Mouse (Mus musculus): Measurements from ENCODE around the gene Zbed5.
A peak's percentile ranks its signal among the peaks of the same experiment; 100 is the strongest.
"Not testable (repeated sequence)": the region's sequence is repeated elsewhere in the genome, so short reads cannot be mapped to it uniquely, and the experiment has no call there.

Gene Zbed5

DNA sequence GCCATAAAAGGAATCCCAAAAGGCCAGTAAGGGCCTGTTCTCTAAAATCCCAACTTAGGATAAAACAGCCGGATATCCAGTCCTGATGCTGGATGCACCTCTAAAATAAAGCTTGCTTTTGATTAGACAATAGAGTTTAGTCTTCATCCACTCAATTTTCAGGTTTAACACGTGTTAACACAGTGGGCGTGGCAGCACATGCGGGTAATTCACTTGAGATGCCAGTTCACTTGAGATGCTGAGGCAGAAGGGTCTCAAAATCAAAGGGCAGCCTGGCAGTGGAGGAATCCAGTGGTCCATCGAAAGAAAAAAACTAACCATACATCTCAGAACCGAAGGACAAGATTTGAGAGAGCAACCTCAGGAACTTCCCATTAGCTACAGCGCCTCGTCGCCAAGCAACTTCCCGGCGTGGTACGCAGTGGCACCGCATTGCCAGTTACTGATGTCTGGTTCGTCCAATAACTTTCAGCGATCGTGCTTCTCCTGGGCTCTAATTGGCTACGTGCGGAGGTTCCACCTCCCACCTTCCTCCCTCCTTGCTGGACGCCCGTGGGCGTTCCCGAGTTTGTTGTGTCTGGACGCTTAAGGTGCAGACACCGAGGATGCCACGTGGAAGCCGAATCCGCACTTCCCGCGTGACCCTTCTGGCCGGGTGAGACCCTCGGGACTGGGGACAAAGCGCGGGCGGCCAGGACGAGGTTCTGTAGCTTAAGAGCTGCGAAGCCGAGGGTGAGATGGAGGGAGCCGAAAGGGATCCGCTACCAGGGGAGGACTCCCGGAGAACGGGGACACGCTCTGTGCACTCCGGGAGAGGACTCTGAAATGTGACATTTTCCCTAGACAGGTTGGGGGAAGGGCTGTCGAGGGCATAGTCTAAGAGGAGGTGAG is at the start of gene Zbed5:
Gene Zbed5 (plus strand): TSS at position 526 of the 891 bp plus-strand sequence.
- peak; percentile 96 for DNase-seq (ENCODE audit: extremely low spot score, low read depth, low spot score)

DNA sequence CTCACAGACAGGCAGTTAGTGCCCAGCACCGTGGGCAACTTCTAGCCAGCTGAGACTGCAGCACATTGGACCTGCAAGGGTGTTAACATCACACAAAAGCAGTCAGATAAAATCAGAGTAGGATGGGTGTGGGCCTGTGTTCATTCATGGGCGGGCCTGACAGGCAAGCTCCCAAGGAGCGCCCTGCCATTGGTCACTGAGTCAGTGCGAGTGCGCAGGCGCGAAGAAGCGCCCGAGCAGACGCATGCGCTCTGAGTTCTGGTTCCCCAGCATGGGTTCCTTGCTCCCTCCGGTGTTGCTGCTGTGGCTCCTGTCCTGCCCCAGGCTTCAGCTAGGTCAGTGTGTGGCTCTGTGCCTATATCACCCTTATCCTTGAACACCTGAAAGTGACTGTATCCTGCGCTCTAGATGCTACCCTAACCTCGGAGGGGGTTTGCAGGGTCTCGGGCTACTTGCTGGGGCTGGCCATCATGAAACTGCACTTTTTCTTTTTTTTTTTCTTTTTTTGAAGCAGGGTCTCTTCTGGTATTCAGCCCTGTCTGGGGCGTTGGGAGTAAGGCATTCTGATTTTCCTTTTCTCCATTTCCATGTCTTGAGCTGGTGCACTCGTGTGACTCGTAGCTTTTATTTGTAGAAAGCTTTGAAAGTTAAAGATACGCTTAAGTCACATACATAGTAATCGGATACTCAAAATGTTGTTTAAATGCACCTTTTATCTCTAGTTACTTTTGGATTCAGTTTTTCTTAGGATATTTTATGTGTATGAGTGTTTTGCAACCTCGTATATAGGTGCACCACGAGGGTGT is 48.6 kb upstream of the Zbed5 start, which contains the start of gene Sumf2:
Gene Sumf2 (plus strand): TSS at position 235 of the 806 bp plus-strand sequence.
- peak; percentile 96 for DNase-seq (ENCODE audit: extremely low spot score, low read depth, low spot score)

DNA sequence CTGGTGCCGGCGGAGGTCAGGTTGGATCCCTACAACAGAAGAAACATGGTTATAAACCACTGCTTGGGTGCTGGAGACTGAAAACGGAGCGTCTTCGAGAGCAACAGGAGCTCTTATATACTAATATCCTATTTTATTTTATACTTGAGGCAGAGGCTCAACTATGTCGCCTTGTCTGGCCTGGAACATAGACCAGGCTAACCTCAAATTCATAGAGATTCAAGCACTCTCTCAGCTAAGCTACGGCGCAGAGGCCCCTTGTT is 48.0 kb upstream of the Zbed5 start:
- DNase-seq (ENCODE audit: extremely low spot score, low read depth, low spot score): no peak

DNA sequence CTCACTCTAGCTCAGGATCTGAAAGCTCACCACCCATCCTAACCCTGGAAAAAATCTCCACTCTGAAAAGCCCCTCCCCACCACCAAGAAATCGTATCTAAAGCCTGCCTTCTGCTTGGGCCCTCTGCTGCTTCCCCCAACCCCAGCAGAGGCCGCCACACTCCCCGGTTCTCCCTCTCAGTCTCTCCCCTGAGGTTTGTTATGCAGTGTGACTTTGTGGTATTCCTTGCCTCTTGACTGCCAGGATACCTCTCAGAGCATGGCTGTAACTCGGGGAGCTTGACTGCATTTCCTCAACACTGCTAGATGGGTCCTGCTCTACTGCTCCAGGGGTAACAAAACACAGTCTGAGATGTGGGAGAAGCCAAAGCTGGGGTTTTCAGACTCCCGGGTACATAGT is 40.4 kb upstream of the Zbed5 start:
- no peak for DNase-seq (ENCODE audit: extremely low spot score, low read depth, low spot score)

DNA sequence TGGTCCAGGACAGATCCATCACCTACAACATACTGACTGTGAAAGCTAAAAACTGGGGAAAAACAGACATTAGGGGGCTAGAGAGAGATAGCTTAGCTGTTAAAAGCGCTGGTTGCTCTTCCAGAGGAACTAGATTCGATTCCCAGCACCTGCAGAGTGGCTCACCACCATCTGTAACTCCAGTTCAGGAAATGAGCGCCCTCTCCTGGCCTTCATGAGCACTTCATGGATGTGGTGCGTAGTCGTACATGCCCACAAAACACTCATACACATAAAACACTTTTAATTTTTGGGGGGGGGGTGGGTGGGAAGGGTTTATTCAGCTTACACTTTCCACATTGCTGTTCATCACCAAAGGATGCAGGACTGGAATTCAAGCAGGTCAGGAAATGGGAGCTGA is 39.1 kb upstream of the Zbed5 start:
- DNase-seq (ENCODE audit: extremely low spot score, low read depth, low spot score): no peak

DNA sequence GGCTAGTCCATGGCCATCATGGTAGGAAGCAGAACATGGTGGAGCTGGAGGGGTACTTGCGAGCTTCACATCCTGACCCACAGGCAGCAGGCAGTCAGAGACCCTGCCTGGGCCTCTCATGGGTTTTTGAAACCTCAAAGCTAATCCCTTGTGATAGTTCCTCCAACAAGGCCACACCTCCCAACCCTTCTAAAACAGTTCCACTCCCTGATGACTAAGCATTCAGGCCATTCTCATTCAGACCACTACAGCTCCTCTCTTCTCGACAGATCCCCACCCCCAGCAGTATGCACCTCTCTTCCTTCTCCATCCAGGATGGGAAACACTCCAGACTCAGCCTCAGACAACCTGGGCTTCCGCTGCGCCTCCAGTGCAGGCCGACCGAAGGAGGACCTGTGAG is 33.2 kb upstream of the Zbed5 start:
- DNase-seq (ENCODE audit: extremely low spot score, low read depth, low spot score): no peak

DNA sequence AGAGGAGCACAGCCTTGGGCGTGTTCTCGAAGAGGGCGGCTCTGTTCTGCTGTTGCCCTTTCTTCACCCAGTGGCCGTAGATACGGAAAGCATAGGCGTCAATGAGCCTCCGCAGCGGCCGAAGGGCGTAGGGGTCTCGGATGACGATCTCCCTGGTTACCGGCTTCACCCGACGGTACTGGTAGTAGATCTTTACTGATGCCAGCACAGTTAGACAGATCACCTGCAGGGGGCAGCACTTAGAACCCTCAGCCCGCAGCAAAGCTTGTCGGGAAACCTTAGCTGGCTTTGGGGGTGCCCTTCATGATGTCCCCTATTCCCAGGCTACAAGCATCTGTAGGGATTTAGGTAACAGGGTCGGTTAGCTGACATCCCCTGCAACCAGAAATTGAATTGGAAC is 31.1 kb upstream of the Zbed5 start:
- DNase-seq (ENCODE audit: extremely low spot score, low read depth, low spot score): no peak

DNA sequence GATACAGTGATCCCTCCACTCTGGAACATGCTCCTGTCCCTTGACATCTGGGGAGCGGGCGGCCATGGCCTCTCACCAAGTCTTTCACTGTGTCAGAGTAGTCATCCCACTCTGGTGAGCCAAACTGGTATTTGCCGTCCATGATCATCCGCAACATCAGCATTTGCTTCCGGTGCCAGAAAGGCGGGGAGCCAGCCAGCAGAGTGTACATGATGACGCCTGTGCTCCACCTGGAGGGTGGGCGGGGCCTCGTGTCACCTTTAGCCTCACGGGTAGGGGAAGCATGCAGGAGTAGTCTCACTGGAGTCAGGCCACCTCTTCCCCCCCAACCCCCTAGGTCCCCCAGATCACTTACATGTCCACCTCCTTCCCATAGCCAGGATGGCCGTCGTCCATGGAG is 29.7 kb upstream of the Zbed5 start:
- DNase-seq (ENCODE audit: extremely low spot score, low read depth, low spot score): no peak

DNA sequence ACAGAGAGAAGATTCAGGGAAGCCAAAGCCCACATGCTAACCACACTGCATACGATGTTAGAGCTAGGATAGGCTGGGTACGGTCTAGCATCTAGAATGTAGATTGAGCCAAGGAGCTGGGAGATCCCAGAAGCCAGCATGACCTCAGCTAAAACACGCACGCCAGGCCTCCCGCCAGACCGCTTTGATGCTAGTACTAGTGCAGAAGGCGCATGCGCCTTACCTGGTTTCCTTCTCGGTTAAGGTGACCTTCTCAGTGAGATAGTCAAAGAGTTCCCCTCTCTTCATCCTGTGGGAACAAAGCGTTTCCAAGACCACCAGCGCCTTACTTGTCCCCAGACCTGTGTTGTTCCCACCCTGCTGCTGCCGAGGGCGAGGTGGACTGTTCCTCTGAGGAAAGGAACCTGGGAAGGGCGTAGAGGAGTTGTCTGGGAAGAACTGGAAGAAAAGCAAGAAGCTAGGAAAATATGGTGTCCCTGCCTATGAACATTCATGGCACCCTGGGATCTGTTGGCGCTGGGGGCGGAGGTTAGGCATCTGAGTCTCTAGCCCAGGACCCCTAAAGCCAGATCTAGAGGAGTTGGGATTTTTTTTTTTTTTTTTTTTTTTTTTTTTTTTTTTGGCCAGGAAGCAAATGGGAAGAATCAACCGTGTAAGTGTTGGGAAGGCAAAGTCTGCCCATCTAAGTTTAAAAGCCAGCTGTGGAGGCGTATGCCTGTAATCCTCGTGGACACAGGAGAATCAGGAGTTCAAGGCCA is 26.1 kb upstream of the Zbed5 start:
- no peak for DNase-seq (ENCODE audit: extremely low spot score, low read depth, low spot score)

DNA sequence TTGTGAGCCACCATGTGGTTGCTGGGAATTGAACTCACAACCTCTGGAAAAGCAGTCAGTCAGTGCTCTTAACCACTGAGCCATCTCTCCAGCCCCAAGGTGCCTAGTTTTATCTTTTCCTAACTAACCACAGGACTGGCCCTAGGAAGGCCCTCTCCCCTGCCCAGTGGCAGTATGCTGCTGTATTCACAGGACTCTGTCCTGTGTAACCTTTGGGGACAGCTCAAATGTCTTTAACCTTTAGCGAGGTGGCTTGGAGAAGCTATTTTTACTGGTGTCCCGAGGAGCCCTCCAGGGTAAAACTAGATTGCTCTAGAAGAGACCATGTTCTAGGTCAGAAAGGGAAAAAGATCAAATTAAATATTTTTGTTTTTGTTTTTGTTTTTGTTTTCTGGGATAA is 24.3 kb upstream of the Zbed5 start:
- DNase-seq (ENCODE audit: extremely low spot score, low read depth, low spot score): no peak

DNA sequence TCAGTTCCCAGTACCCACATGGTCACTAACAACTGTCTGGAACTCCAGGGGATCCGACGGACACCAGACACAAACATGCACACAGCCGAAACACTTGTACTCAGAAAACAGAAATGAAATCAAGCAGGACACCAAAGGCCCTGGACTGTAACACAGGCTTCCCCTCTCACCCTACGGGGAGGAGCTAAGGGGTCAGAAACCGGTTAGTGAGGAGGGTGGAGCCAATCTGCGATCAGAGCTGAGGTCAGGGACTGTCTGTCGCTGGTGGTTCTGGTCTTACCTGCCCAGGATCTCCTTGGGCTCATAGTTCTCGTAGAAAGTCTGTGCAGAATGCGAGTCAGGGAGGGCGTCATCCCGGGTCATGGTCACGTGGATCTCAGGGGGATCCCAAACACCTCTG is 21.6 kb upstream of the Zbed5 start:
- no peak for DNase-seq (ENCODE audit: extremely low spot score, low read depth, low spot score)

DNA sequence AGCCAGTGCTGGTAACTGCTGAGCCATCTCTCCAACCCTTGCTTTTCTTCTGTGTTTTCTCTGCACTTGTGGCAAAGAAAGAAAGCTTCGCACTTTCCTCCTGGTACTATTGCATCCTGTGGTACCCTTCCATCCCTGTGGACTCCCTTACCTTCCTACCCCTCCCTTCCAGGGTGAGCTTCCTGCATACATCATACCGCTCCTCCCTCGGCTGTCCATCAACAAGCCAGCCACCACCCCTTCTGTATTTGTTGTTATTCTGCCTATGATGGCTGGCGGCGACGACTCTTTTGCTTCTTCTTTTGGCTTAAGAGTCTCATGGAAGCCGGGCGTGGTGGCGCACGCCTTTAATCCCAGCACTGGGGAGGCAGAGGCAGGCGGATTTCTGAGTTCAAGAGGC is 20.4 kb upstream of the Zbed5 start:
- DNase-seq (ENCODE audit: extremely low spot score, low read depth, low spot score): no peak

DNA sequence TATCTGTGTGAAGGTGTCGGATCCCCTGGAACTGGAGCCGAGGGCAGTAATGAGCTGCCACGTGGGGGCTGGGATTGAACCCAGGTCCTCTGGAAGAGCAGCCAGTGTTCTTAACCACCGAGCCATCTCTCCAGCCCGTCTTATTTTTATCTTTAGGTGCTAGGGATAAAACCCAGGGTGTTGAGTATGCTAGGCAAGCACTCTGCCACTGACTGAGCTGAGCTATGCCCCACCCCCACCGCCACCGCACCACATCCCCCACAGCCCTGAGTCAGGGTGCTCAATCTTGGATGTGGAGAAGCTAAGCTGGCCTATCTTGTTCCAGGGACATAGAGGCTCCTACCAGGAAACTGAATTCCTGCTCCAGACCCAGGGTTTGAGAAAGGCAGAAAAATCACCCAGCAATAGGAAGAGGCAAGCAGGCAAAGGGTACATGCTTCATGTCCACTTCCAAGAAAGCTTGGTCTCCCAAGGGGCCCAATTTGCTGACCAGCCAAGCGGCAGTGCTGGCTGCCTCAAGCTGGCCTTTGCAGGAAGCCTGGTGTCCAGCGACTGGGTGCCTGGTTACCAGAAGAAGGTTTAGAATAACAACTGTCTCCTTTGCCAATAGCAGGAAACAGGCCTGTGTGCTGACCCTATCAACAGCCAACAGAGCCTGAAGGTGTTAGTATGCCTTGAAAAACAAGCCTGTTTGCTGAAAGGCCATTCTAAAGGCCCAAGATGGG is 17.6 kb upstream of the Zbed5 start:
- no peak for DNase-seq (ENCODE audit: extremely low spot score, low read depth, low spot score)

DNA sequence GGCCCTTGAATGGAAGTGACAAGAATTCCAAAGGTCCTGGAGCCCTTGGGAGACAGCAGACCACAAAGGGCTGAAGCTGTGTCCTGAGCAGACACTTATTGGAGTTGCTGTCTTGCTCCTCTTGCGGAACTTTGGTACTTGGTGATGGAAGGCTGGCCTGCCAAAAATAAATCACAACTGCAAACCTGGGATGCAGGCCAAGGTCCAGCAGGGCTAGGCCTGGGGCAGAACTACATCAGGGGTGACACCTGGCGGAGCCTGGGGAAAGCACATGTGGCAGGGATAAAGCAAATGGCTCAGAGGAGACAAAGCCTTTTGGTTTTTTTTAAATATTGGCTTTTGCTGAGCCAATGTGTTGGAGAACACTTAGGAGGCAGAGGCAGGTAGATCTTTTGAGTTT is 16.6 kb upstream of the Zbed5 start:
- DNase-seq (ENCODE audit: extremely low spot score, low read depth, low spot score): no peak

DNA sequence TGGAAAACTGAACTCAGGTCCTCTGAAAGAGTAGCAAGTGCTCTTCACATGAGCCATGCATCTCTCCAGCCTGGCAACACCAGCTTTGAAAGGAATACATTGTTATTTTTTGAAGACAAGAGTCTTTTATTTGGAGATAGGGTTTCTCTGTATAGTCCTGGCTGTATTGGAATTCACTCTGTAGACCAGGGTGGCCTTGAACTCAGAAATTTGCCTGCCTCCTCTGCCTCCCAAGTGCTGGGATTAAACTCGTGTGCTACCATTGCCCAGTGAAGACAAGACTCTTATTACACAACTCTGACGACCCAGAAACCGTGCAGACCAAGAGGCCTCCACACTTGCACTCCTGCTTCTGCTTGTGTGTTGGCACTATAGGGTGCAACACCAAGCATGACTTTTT is 15.6 kb upstream of the Zbed5 start:
- no peak for DNase-seq (ENCODE audit: extremely low spot score, low read depth, low spot score)

DNA sequence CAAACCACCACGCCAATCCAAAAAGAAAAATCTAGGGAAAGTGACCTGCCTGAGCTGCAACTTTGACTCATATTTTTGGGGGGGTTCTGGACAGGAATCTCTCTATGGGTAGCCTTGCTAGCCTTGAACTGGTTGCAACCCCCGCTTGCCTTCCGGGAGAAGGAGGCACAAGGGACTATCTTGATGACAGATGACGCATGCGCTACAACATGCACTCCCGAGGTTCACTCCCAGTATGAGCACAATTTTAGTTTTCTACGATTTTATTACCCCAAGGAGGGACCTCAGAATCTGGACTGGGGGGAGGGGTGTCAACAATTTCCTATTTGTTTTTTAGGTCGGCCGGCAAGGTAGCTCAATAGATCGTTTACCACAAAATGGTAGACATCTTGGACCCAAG is 9.3 kb upstream of the Zbed5 start:
- no peak for DNase-seq (ENCODE audit: extremely low spot score, low read depth, low spot score)

DNA sequence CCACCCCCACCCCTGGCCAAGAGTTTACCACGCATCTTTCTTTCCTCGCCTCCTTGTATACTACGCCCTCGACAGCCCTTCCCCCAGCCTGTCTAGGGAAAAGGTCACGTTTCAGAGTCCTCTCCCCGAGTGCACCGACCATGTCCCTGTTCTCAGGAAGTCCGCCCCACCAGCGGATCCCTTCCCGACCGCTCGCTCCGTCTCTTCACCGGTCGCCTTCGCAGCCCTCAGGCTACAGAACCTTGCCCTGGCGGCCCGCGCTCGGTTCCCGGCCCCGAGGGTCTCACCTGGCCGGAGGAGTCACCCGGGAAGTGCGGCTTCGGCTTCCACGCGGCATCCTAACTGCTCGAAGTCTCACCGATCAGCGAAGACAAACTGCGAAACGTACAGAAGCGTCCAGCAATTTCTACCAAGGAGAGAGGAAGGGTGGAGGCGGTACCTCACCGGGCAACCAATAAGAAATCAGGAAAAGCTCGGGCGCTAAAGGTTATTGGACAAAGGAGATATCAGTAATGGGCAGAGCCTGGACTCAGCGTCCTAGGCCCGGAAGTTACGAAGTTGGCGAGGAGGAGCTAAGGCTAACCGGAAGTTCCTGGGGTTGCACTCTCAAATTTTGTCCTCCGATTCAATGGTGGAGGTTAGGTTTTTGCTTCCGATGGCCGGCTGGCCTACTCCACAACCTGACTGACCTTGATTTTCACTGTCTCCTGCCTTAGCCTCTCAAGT is 8.4 kb upstream of the Zbed5 start, which contains the start of gene Chchd2:
Gene Chchd2 (minus strand): TSS at position 560 of the 726 bp plus-strand sequence.
- peak; percentile 99 for DNase-seq (ENCODE audit: extremely low spot score, low read depth, low spot score)

DNA sequence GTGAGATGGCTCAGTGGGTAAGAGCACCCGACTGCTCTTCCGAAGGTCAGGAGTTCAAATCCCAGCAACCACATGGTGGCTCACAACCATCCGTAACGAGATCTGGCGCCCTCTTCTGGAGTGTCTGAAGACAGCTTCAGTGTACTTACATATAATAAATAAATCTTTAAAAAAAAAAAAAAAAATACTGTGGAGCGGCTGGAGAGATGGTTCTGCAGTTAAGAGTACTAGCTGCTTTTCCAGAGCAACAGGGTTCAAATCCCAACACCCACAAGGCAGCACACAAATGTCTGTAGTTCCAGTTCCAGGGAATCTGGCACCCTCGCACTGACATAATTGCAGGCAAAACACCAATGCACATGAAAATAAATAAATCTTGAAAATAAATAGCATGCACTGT is 5.1 kb upstream of the Zbed5 start:
- not testable (repeated sequence) for DNase-seq (ENCODE audit: extremely low spot score, low read depth, low spot score)

DNA sequence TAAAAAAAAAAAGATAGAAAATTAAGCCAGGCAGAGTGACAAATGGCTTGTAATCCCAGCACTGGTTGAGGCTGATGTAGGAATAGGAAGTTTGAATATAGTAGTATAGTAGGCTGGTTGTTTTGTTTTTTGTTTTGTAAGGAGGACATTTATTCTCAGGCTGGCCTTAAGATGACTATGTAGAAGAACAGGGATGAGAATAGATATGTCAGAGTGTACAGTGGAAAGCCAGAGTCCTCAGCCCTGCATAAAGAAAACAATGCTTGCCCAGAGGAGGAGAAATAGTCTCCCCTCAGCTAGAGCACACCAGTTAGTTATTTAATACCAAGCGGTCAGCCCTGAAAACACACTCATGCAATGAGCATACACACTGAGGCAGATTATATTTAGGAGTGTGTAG is 2.9 kb downstream of the Zbed5 start, which contains the start of gene Phkg1:
Gene Phkg1 (minus strand): TSS at position 101 of the 400 bp plus-strand sequence.
- DNase-seq (ENCODE audit: extremely low spot score, low read depth, low spot score): no peak

DNA sequence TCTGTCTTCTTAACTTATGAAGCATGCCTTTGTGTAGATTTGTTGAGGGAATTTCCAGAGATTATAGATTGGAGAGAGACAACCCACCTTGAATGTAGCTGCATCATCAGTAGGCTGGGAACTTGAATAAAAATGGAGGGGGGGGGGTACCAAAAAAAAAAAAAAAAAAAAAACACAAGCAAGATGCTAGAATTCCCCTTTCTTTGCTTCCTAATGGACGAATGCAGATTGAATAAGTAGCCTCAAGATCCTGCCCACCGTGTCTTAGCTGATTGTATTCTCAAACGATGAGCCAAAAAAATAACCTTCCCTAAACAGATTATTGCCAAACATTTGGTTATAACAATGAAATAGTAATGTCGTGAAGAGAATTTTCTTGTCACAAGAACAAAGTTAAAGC is 12.3 kb downstream of the Zbed5 start:
- no peak for DNase-seq (ENCODE audit: extremely low spot score, low read depth, low spot score)

All from hindlimb bud, embryonic 11.5 days (tissue).